Mouse (Mus musculus) cerebral cortex, adult 2 months (tissue): Measurements from ENCODE around the gene Tmem41b.

Experiments used
- WGBS: fragments of 180-500 bp; shearing (Covaris S2); methylation state at CpG from one replicate; pipeline ENCODE4 v1.1.7; 2018; 5-methylcytosine and 5-hydroxymethylcytosine counted together

The Tmem41b gene

GRCm38 (mm10) chr7:109986775-109987174 is at the start of gene Tmem41b:
TSS of gene Tmem41b (minus strand) at chr7:109986929.
- 32% methylated on average over 6 of the region's 6 CpGs for WGBS

GRCm38 (mm10) chr7:110030342-110030741 is 43.6 kb upstream of the Tmem41b start:
- 47% methylated on average over 3 of the region's 3 CpGs for WGBS

DNA sequence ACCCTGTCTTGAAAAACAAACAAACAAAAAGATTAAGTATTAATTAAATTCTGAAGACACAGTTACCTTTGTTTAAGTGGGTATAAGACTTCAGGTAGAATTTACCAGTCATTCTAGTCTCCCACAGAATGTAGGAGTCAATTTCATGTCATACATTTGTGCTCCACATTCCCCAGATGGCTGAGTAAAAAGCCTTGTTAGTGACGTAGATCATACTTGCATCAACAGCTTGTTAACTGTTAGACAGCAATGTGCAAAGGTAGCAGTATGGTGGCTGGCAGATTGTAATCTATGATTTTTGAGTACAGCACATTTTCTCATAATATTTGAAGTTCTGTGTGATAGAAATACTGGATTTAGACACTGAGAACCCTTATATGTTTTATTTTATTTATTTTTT is 42.1 kb upstream of the Tmem41b start:
- WGBS: 45% methylated on average over 1 of the region's 1 CpGs

DNA sequence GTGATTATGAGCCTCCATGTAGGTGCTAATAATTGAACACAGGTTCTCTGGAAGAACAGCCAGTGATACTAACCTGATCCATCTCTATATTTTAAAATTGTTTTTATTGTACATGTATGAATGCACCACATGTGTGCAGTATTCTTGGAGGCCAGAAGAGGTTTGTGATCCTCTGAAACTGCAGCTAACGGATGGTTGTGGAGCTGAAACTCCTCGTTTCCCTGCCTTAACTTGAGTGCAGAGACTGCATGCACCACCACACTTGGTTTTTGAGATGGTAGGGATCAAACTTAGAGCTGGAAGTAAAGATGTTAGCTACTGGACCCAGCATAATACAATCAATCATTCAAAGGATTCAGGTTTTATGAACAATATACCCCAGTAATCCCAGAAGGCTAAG is 39.9 kb upstream of the Tmem41b start:
- WGBS: 70% methylated on average over 2 of the region's 2 CpGs

DNA sequence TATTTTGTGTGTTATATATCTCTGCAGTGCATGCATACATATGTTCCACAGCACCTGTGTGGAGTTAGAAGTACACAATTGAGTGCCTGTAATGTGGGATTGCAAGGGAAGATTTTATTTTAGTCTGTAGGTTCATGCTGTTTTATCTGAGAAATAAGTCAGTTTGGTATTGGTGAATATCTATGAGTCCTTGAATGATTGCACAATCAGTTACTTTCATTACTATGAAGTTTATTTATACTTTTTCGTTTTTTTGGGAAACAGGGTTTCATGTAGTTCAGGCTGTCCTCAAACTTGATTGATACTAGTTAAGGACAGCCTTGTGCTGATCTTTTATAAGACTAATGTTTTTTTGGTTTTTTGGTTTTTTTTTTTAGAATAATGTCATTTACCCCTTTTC is 36.8 kb upstream of the Tmem41b start:
- WGBS: 89% methylated on average over 1 of the region's 1 CpGs

DNA sequence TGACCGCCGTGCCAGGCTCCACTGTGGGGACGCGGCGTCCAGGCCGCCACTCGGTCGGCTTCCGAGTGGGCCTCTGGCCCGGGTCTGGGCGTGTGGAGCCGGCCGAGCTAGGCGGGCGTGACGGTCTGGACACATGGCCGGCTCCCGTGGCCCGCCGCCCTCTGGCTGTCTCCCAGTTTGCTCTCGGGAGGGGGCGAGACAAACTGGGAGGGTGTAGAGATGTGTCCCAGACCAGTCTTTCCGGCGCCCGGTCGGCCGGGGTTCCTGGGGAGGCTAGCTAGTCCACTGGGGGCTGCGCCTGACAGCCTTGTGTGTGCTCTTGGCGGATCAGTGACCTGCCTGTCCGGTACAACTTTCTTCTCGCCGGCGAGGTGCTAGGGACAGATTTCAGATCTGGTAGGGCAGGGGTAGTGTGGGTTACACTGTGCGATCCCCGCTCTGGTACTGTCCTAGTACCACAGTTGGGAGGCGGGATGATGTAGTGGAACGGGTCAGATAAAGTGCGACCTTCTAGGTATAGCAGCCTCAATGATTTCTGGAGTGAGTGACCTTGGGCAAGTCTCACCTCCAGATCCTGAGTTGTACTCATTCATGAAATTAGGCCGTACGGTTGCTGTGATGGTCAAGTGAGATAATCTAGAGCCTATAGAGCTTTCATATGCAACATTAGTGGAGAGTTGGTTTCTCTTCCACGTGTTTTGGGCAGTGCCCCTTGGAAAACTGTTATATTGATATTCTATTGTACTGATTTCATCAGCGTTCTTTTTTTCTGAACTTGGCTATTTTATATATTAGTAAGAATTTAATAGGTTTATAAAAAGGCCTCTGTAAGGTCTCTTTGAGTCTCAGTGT is 32.1 kb upstream of the Tmem41b start:
- WGBS: under 1% methylated on average over 42 of the region's 42 CpGs

GRCm38 (mm10) chr7:110018117-110018630 is 31.4 kb upstream of the Tmem41b start, which contains the start of gene Ipo7:
TSS of gene Ipo7 (plus strand) at chr7:110018274.
- under 1% methylated on average over 48 of the region's 48 CpGs for WGBS

DNA sequence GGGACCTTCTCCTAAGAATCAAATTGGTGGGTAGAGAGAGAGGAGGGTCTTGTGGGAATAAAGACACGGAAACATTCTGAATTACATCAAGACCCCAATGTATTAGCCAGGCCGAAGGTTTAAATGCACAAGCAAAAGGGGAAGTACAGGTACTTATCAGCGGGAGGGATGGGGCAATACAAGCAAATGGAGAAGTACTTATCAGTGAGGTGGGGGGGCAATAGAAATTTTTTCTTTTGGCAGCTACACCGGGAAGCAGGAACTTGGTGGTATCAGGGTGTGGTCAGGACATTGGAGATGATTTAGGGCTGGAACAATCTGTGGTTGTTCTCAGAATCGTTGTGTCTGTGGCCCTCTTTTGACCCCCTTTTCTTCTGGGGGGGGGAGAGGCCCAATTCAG is 27.5 kb upstream of the Tmem41b start:
- 88% methylated on average over 5 of the region's 5 CpGs for WGBS

DNA sequence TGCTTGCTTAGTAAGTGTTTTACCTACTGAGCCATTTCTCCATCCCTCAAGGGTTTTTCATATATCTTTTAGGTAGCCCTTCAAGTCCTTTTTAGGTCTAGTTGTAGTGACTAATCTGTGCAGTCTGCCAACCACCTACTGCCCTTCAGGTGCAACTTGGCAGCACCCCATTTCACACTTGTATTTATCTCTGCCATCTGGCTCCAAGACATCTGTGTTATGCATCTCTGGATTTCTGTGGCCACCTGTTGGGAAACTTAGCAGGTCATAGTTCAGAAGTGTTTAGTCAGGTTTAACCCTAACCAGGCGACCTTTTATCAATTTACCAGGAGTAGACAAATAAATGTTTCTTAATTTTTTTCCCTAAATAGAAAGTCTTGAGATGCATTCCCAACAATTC is 24.7 kb upstream of the Tmem41b start:
- 69% methylated on average over 1 of the region's 1 CpGs for WGBS

DNA sequence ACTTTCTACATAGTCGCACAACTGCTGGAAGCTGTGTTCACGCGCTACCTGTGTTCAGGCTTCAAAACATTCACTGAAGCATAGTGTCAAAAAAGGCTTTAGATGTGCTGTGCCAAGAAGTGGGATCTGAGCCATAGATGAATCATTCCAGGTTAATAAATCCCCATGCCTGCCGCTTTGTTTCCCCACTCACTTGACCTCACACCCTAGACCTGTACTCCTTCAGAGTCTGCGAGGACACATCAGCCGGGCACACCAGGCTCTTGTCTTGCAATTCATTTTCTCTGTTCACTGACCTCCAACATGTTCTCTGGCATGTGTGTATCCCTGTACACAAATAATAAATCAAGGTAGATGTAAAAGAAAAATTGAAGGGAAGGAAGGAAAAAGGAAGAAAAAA is 22.4 kb upstream of the Tmem41b start:
- WGBS: 94% methylated on average over 6 of the region's 6 CpGs

DNA sequence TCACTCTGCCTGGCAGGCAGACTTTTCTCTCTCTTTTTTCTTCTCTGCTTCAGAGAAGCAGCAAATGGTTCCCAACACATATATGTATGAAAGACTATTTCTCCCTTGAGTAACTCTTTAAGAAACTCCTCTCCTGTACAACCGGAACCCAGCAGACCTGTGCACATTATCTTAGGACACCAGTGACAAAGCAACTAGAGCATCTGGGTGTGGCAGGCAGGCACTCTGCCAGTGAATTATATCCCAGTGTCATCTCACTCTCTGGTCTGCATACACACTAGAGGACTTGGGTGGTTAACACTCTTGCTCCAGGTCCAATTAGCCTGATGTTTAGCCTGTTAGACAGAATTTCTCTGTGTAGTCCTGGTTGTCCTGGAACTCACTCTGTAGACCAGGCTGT is 21.8 kb upstream of the Tmem41b start:
- 95% methylated on average over 1 of the region's 1 CpGs for WGBS

- WGBS: 83% methylated on average over 5 of the region's 5 CpGs
These were observed 19.9 kb upstream of the Tmem41b start for GRCm38 (mm10) chr7:110006471-110007195.

- 22% methylated on average over 20 of the region's 20 CpGs for WGBS
These were observed 16.2 kb upstream of the Tmem41b start for GRCm38 (mm10) chr7:110002968-110003367.

GRCm38 (mm10) chr7:109998388-109998787 is 11.7 kb upstream of the Tmem41b start:
- WGBS: 86% methylated on average over 4 of the region's 4 CpGs

GRCm38 (mm10) chr7:109993157-109993959 is 6.6 kb upstream of the Tmem41b start:
- 51% methylated on average over 2 of the region's 2 CpGs for WGBS

DNA sequence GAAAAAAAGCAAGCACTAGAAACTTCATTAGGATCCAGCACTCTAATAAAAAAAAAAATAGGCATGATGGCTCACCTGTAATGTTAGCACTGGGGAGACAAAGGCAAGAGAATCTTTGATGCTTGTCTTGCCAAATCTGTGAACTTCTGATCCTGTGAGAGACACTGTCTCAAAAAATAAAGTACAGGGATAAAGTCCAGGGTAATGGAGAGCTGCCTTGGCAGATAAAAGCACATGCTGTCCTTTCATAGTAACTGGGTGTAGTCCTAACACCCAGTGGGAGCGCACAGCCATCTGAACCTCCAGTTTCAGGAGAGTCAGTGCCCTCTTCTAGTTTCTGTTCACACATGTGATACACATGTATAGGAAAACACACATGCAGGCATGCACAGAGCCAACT is 4.6 kb upstream of the Tmem41b start:
- 100% methylated on average over 1 of the region's 1 CpGs for WGBS

- WGBS: under 1% methylated on average over 43 of the region's 43 CpGs
These were observed 528 bp downstream of the Tmem41b start for GRCm38 (mm10) chr7:109986133-109986669.

GRCm38 (mm10) chr7:109985661-109986132 is 1.0 kb downstream of the Tmem41b start:
- under 1% methylated on average over 27 of the region's 27 CpGs for WGBS

DNA sequence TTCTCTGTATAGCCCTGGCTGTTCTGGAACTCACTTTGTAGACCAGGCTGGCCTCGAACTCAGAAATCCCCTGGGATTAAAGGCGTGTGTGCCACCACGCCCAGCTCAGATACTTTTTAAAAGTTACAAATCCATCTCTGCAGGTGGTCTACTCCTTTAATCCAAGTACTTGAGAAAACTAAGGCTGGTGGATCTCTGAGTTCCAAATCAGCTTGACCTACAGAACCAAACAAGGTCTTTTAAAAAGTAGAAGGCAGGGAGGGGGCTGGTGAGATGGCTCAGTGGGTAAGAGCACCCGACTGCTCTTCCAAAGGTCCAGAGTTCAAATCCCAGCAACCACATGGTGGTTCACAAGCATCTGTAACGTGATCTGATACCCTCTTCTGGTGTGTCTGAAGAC is 2.1 kb downstream of the Tmem41b start:
- 72% methylated on average over 5 of the region's 5 CpGs for whole genome bisulfite sequencing

- 58% methylated on average over 5 of the region's 5 CpGs for WGBS
These were observed 9.6 kb downstream of the Tmem41b start for GRCm38 (mm10) chr7:109977131-109977530.

- WGBS: 75% methylated on average over 6 of the region's 6 CpGs
These were observed 10.6 kb downstream of the Tmem41b start for GRCm38 (mm10) chr7:109975966-109976715.
